Mouse (Mus musculus) small intestine, adult 2 months (tissue): Measurements from ENCODE around the gene Clip1. TPM values are rescaled to one million over a fixed set of nuclear protein-coding genes. Genes with fewer than 3 reads are reported as not detected.

ENCODE experiments used
- H3K27ac ChIP-seq: fragments of 200-500 bp; 2 replicates; pipeline ENCODE4 v1.5.1; 2012; ENCODE audit warnings: low read depth, low read length, control low read depth, inconsistent platforms; ENCODE audit not compliant: insufficient read depth
- H3K27me3 ChIP-seq: fragments of 200-500 bp; 2 replicates; pipeline ENCODE4 v1.6.1; 2012; ENCODE audit warnings: mild to moderate bottlenecking, moderate library complexity, low read length, inconsistent platforms; ENCODE audit not compliant: control insufficient read depth, insufficient read depth
- H3K36me3 ChIP-seq: fragments of 200-500 bp; 2 replicates; pipeline ENCODE4 v1.6.1; 2012; ENCODE audit warnings: mild to moderate bottlenecking, low read length, control low read depth, inconsistent platforms; ENCODE audit not compliant: control insufficient read depth, insufficient read depth
- H3K4me1 ChIP-seq: fragments of 200-500 bp; 2 replicates; pipeline ENCODE4 v1.6.1; 2012; ENCODE audit warnings: low read length, inconsistent platforms, mixed read lengths; ENCODE audit not compliant: control insufficient read depth, insufficient read depth, insufficient read length
- H3K4me3 ChIP-seq: fragments of 200-500 bp; 2 replicates; pipeline ENCODE4 v1.5.1; 2012; ENCODE audit warnings: low read depth, mild to moderate bottlenecking, control low read depth, inconsistent platforms, low read length, moderate library complexity
- CTCF ChIP-seq: fragments of 200-500 bp; IDR thresholded peaks from 2 replicates; pipeline ENCODE4 v1.5.1; 2012; ENCODE audit warnings: low read depth, mild to moderate bottlenecking, control low read depth, inconsistent platforms, low read length, moderate library complexity, mixed read lengths; ENCODE audit not compliant: insufficient replicate concordance, insufficient read length; ENCODE audit errors: extremely low read depth
- POLR2A ChIP-seq: fragments of 200-500 bp; IDR thresholded peaks from 2 replicates; pipeline ENCODE4 v1.6.1; 2012; ENCODE audit warnings: low read depth, mild to moderate bottlenecking, control low read depth, inconsistent platforms, low read length, moderate library complexity
- WGBS: fragments of 180-500 bp; shearing (Covaris S2); methylation state at CpG from one replicate; pipeline ENCODE4 v1.1.7; 2018; 5-methylcytosine and 5-hydroxymethylcytosine counted together
- polyA plus RNA-seq: library from polyadenylated mRNA; depleted of rRNA; stranded (reverse); fragments of >200 nt; gene quantifications from 2 replicates; pipeline ENCODE4 v1.2.3, GENCODE M21; 2012

Clip1 gene
- polyA plus RNA-seq, 1 experiment, result 4.4 TPM

GRCm38 (mm10) chr5:123573362-123573761, 111.1 kb downstream of the Clip1 start:
- Histone ChIP-seq H3K27ac (no peak overlapping the region), H3K27me3 (no peaks in the 10 kb centered on the region), H3K4me1 (no peaks in the 10 kb centered on the region), H3K36me3 (peaks cover 15% of the 10 kb centered on the region), H3K4me3 (peak overlapping the region; percentile 91)
- TF ChIP-seq POLR2A (no peak), CTCF (no peak)
- 47% methylated on average over 8 of the region's 8 CpGs for WGBS

GRCm38 (mm10) chr5:123572357-123573186, 111.8 kb downstream of the Clip1 start, which contains the start of gene Vps33a:
Vps33a (minus strand) TSS chr5:123573038.
- H3K27ac ChIP-seq, result peak within 1 kb of the TSS; percentile 42
- TF ChIP-seq CTCF, result no peak
- TF ChIP-seq POLR2A, result peak; percentile 80; the same call in 1 of the 2 replicates
- WGBS, result under 1% methylated on average over 54 of the region's 54 CpGs
- no peaks in the 10 kb centered on the region for H3K27me3 ChIP-seq
- no peaks in the 10 kb centered on the region for H3K4me1 ChIP-seq
- H3K36me3 ChIP-seq, result peaks cover 20% of the 10 kb centered on the region
- H3K4me3 ChIP-seq, result peak within 1 kb of the TSS; percentile 91

GRCm38 (mm10) chr5:123561128-123561527, 123.3 kb downstream of the Clip1 start:
- H3K36me3 ChIP-seq, result peaks cover 64% of the 10 kb centered on the region
- TF ChIP-seq POLR2A (no peak), CTCF (no peak)
- 95% methylated on average over 11 of the region's 11 CpGs for WGBS
- no peaks in the 10 kb centered on the region for H3K27me3 ChIP-seq
- no peaks in the 10 kb centered on the region for H3K4me1 ChIP-seq
- no peak overlapping the region for H3K27ac ChIP-seq
- H3K4me3 ChIP-seq, result no peak overlapping the region

- Histone ChIP-seq H3K4me3 (no peak overlapping the region), H3K36me3 (peaks cover 62% of the 10 kb centered on the region), H3K27ac (no peak overlapping the region), H3K4me1 (no peaks in the 10 kb centered on the region), H3K27me3 (no peaks in the 10 kb centered on the region)
- WGBS, result 77% methylated on average over 8 of the region's 8 CpGs
- no peak for TF ChIP-seq CTCF
- no peak for TF ChIP-seq POLR2A
Measured at GRCm38 (mm10) chr5:123559588-123559987, 124.8 kb downstream of the Clip1 start.

- WGBS, result 59% methylated on average over 2 of the region's 2 CpGs
- H3K36me3 ChIP-seq, result peaks cover 41% of the 10 kb centered on the region
- no peak for TF ChIP-seq CTCF
- no peak for TF ChIP-seq POLR2A
- H3K27me3 ChIP-seq, result no peaks in the 10 kb centered on the region
- H3K4me1 ChIP-seq, result no peaks in the 10 kb centered on the region
- no peak overlapping the region for H3K4me3 ChIP-seq
- H3K27ac ChIP-seq, result no peak overlapping the region
Measured at GRCm38 (mm10) chr5:123556451-123556850, 128.0 kb downstream of the Clip1 start.

GRCm38 (mm10) chr5:123555693-123556092, 128.7 kb downstream of the Clip1 start:
- Histone ChIP-seq H3K27ac (no peak overlapping the region), H3K4me3 (no peak overlapping the region), H3K4me1 (no peaks in the 10 kb centered on the region), H3K27me3 (no peaks in the 10 kb centered on the region), H3K36me3 (peaks cover 36% of the 10 kb centered on the region)
- TF ChIP-seq CTCF, result no peak
- TF ChIP-seq POLR2A, result no peak
- 93% methylated on average over 7 of the region's 7 CpGs for WGBS

- no peak overlapping the region for H3K27ac ChIP-seq
- no peak overlapping the region for H3K4me3 ChIP-seq
- 93% methylated on average over 10 of the region's 10 CpGs for WGBS
- H3K36me3 ChIP-seq, result peaks cover 64% of the 10 kb centered on the region
- H3K4me1 ChIP-seq, result no peaks in the 10 kb centered on the region
- TF ChIP-seq POLR2A (no peak), CTCF (no peak)
- H3K27me3 ChIP-seq, result no peaks in the 10 kb centered on the region
Measured at GRCm38 (mm10) chr5:123533801-123534200, 150.6 kb downstream of the Clip1 start.

- WGBS, result 91% methylated on average over 8 of the region's 8 CpGs
- Histone ChIP-seq H3K36me3 (peaks cover 49% of the 10 kb centered on the region), H3K27me3 (no peaks in the 10 kb centered on the region), H3K4me1 (no peaks in the 10 kb centered on the region), H3K4me3 (no peak overlapping the region), H3K27ac (no peak overlapping the region)
- TF ChIP-seq CTCF (no peak), POLR2A (no peak)
Measured at GRCm38 (mm10) chr5:123530056-123530455, 154.4 kb downstream of the Clip1 start.
